Mouse (Mus musculus) CH12.LX (cell line): ENCODE measurements at regions not wholly inside any gene's neighbourhood (a gene's known extent, or its start where the extent isn't known, plus 50 kb on each side); places are given as distances from the start of the nearest gene placed in this dataset.

ENCODE experiments used
- DNase-seq: peaks from one replicate; pipeline ENCODE4 v3.0.0-alpha.2; 2013; ENCODE audit errors: extremely low read depth
- H3K27ac ChIP-seq: 2 replicates; pipeline ENCODE4 v1.5.1; 2012; ENCODE audit warnings: low read depth, mild to moderate bottlenecking, control low read depth, moderate library complexity; ENCODE audit not compliant: insufficient read depth
- H3K27me3 ChIP-seq: replicated peaks from 2 replicates; pipeline ENCODE3; 2012; ENCODE audit warnings: inconsistent platforms
- H3K36me3 ChIP-seq, 2 experiments: replicated peaks in 1 of 2; 2 replicates each; pipeline versions ENCODE3 to v1.6.1; 2012; ENCODE audit warnings: inconsistent platforms in 1 of 2, low read length in 1 of 2, mild to moderate bottlenecking in 1 of 2, mixed read lengths in 1 of 2, moderate library complexity in 1 of 2; ENCODE audit not compliant: control insufficient read depth in 1 of 2, insufficient read depth in 1 of 2
- H3K4me1 ChIP-seq, 2 experiments: 2 replicates each; pipeline ENCODE4 v1.6.1; 2012; ENCODE audit warnings: inconsistent platforms in 1 of 2, moderate library complexity in 1 of 2; ENCODE audit not compliant: insufficient read depth in 2 of 2, control insufficient read depth in 1 of 2
- H3K4me2 ChIP-seq: 2 replicates; pipeline ENCODE4 v1.6.1; 2012; ENCODE audit warnings: low read depth, mild to moderate bottlenecking, control low read depth; ENCODE audit not compliant: poor library complexity, insufficient read depth, severe bottlenecking
- H3K4me3 ChIP-seq, 3 experiments: fragments of 150-350 bp in 1 of 3; sonication (generic) in 1 of 3; replicated peaks in 1 of 3; 2 replicates each; pipeline versions ENCODE3 to v1.5.1; 2011 to 2012; ENCODE audit warnings: low read depth in 2 of 3, low read length in 2 of 3, mild to moderate bottlenecking in 2 of 3, moderate library complexity in 2 of 3, control low read depth in 1 of 3, improper control_type of control experiment in 1 of 3, inconsistent platforms in 1 of 3, mixed read lengths in 1 of 3; ENCODE audit not compliant: poor library complexity in 1 of 3
- H3K79me2 ChIP-seq: replicated peaks from 2 replicates; pipeline ENCODE4 v1.6.1; 2012; ENCODE audit warnings: mild to moderate bottlenecking, moderate library complexity; ENCODE audit not compliant: control insufficient read depth, poor library complexity, insufficient read depth, severe bottlenecking; ENCODE audit errors: extremely low read depth
- H3K9ac ChIP-seq: 2 replicates; pipeline ENCODE4 v1.6.1; 2012; ENCODE audit warnings: low read depth, mild to moderate bottlenecking, control low read depth, moderate library complexity; ENCODE audit not compliant: insufficient read depth
- H3K9me3 ChIP-seq: replicated peaks from 2 replicates; pipeline ENCODE3; 2012; ENCODE audit warnings: low read length, inconsistent platforms, mixed read lengths
- BHLHE40 ChIP-seq: IDR thresholded peaks from 2 replicates; pipeline ENCODE4 v1.6.1; 2011; ENCODE audit warnings: mild to moderate bottlenecking, low read depth, low read length, improper control_type of control experiment
- CHD1 ChIP-seq: IDR thresholded peaks from 2 replicates; pipeline ENCODE4 v1.6.1; 2012; ENCODE audit warnings: low read depth, low read length, improper control_type of control experiment, inconsistent platforms
- CHD2 ChIP-seq: IDR thresholded peaks from 2 replicates; pipeline ENCODE4 v1.6.1; 2011; ENCODE audit warnings: low read length, improper control_type of control experiment
- ETS1 ChIP-seq: conservative IDR thresholded peaks from 2 replicates; pipeline ENCODE4 v1.6.1; 2012; ENCODE audit warnings: low read depth, mild to moderate bottlenecking, inconsistent platforms, low read length, improper control_type of control experiment, moderate library complexity
- HCFC1 ChIP-seq: IDR thresholded peaks from 2 replicates; pipeline ENCODE4 v1.6.1; 2012; ENCODE audit warnings: low read depth, mild to moderate bottlenecking, inconsistent platforms, low read length, improper control_type of control experiment
- JUND ChIP-seq: conservative IDR thresholded peaks from 2 replicates; pipeline ENCODE4 v1.6.1; 2011; ENCODE audit warnings: low read depth, low read length, improper control_type of control experiment
- KAT2A ChIP-seq: IDR thresholded peaks from 2 replicates; pipeline ENCODE4 v1.6.1; 2012; ENCODE audit warnings: low read length, improper control_type of control experiment, inconsistent platforms; ENCODE audit not compliant: insufficient replicate concordance
- MYC ChIP-seq: IDR thresholded peaks from 2 replicates; pipeline ENCODE4 v1.6.1; 2011; ENCODE audit warnings: low read depth, mild to moderate bottlenecking, improper control_type of control experiment, low read length
- NRF1 ChIP-seq: IDR thresholded peaks from 2 replicates; pipeline ENCODE4 v1.6.1; 2014; ENCODE audit warnings: low read depth, mild to moderate bottlenecking, inconsistent platforms, low read length, improper control_type of control experiment, moderate library complexity
- PAX5 ChIP-seq: IDR thresholded peaks from 2 replicates; pipeline ENCODE4 v1.6.1; 2012; ENCODE audit warnings: low read length, inconsistent platforms, mixed read lengths
- RAD21 ChIP-seq: IDR thresholded peaks from 2 replicates; pipeline ENCODE4 v1.6.1; 2011; ENCODE audit warnings: low read depth, mild to moderate bottlenecking, low read length, improper control_type of control experiment, moderate library complexity
- RCOR1 ChIP-seq: conservative IDR thresholded peaks from 2 replicates; pipeline ENCODE4 v1.6.1; 2012; ENCODE audit warnings: low read depth, mild to moderate bottlenecking, inconsistent platforms, low read length, improper control_type of control experiment
- TCF12 ChIP-seq: IDR thresholded peaks from 2 replicates; pipeline ENCODE4 v1.6.1; 2014; ENCODE audit warnings: low read depth, mild to moderate bottlenecking, inconsistent platforms, low read length, improper control_type of control experiment
- UBTF ChIP-seq: IDR thresholded peaks from 2 replicates; pipeline ENCODE4 v1.6.1; 2012; ENCODE audit warnings: low read depth, mild to moderate bottlenecking, inconsistent platforms, low read length, improper control_type of control experiment, moderate library complexity
- ZMIZ1 ChIP-seq: IDR thresholded peaks from 2 replicates; pipeline ENCODE4 v1.6.1; 2012; ENCODE audit warnings: low read depth, mild to moderate bottlenecking, inconsistent platforms, low read length, improper control_type of control experiment
- dilution Hi-C: fragments of 300-500 bp; cut with MboI; formaldehyde crosslinking; loops from 2 replicates; pipeline ENCODE4 v1.14.3; 2020; ENCODE audit warnings: low sequenced_read_pairs; ENCODE audit not compliant: extremely low pct_unique_long_range_greater_than_20kb, extremely low pct_ligation_motif_present
- in situ Hi-C: fragments of 300-500 bp; cut with MboI; formaldehyde crosslinking; loops from 3 replicates; pipeline ENCODE4 v1.14.3; 2019; ENCODE audit warnings: low sequenced_read_pairs, low pct_ligation_motif_present, low pct_unique_long_range_greater_than_20kb, mixed read lengths

- dilution Hi-C loops = no loop called here
- Histone ChIP-seq H3K27ac (no peak overlapping the region), H3K4me1 (peaks cover 0 to 6% of the 10 kb centered on the region in 2 experiments; a peak in 1 of 4 replicates), H3K4me3 (no peak overlapping the region), H3K9me3 (no peaks in the 10 kb centered on the region)
- in situ Hi-C loops = no loop called here
- no peak for DNase-seq
- TF ChIP-seq MYC (no peak), ETS1 (no peak), RAD21 (no peak), CHD2 (no peak), CHD1 (no peak), TCF12 (no peak), RCOR1 (no peak)
- TF ChIP-seq, all 38 proteins: peak for 0
- Histone ChIP-seq H3K79me2 (no peaks in the 10 kb centered on the region), H3K36me3 (no peaks in the 10 kb centered on the region), H3K9ac (no peak overlapping the region), H3K4me2 (no peak overlapping the region), H3K27me3 (no peaks in the 10 kb centered on the region)
Measured at GRCm38 (mm10) chr16:51048169-51048568, 457.2 kb upstream of the Ccdc54 start.

DNA sequence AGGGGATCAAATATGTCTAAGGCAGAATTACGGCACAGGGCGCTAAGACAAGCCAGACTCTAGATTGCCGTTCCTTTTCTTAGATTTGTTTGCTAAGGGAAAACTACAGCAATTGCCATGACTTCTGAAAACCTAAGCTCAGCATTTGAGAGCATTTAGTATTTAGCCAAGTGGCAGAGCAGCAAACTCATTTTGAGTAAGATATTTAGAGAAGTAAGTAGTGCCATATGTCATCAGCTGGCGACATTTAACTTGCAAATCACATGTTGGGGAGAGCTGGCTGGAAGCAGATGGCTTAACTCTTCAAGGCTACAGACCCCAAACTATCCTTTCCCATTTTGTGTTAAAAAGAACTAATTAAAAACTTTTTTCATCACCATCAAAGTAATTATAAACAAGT lies 450.4 kb upstream of the Ccdc54 start:
- Histone ChIP-seq H3K4me3 (no peak overlapping the region), H3K9me3 (no peaks in the 10 kb centered on the region), H3K4me2 (no peak overlapping the region), H3K4me1 (peaks cover 0 to 6% of the 10 kb centered on the region in 2 experiments; a peak in 2 of 4 replicates), H3K27me3 (no peaks in the 10 kb centered on the region), H3K9ac (no peak overlapping the region), H3K27ac (no peak overlapping the region), H3K36me3 (no peaks in the 10 kb centered on the region), H3K79me2 (no peaks in the 10 kb centered on the region)
- in situ Hi-C loops = no loop called here
- peak; percentile 9 for DNase-seq
- dilution Hi-C loops = no loop called here
- TF ChIP-seq CHD1 (no peak), JUND (no peak), RAD21 (no peak), KAT2A (no peak), UBTF (no peak), PAX5 (no peak), TCF12 (no peak), BHLHE40 (no peak)

DNA sequence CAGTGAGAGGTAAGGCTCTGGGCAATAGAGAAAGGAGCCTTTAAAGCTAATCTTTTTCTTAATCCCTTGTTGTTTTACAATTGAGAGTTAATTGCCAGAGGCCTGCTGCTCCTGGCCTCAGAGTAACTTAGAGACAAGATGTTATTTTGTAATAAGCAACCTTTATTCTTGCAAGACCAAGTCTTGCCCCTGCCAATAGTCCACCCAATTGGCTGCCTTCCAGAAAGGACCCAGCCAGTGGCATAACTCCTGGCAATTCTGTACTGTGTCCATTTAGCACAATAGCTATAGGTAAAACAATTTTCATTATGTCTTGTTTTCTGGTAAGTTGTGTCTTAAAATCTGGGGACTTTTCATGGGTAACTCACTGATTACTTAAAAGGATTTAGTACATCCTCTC lies 411.9 kb upstream of the Ccdc54 start:
- H3K79me2 ChIP-seq = no peaks in the 10 kb centered on the region
- H3K9ac ChIP-seq = no peak overlapping the region
- no peak for DNase-seq
- H3K27ac ChIP-seq = no peak overlapping the region
- H3K36me3 ChIP-seq = no peaks in the 10 kb centered on the region
- dilution Hi-C loops (no loop called here), in situ Hi-C loops (no loop called here)
- no peak overlapping the region for H3K4me3 ChIP-seq
- no peaks in the 10 kb centered on the region for H3K9me3 ChIP-seq
- H3K4me2 ChIP-seq = no peak overlapping the region
- H3K27me3 ChIP-seq = no peaks in the 10 kb centered on the region
- no peak for TF ChIP-seq NRF1
- no peak for TF ChIP-seq HCFC1
- no peak for TF ChIP-seq ZMIZ1
- no peaks in the 10 kb centered on the region for H3K4me1 ChIP-seq
